Comparison of ENCODE assay signal across 30 mouse cellular contexts in genomic region chr13:51951506-51952038, GRCm38 (mm10).
DNase-seq lines count a peak whose midpoint lies in the region; ATAC-seq lines count a peak whose summit lies in the region.
"Had no signal": no experiment of that assay in that cellular context is flagged by ENCODE, and none has a peak within 500 bp of the region (broad histone marks: within the 10 kb centered on the region; RNA-seq: fewer than 3 reads in every experiment).

No protein-coding gene starts in this region.

- ATAC-seq in common myeloid progenitor, adult 5-6 weeks (replicated peaks; ENCODE audit: low read depth, poor library complexity, severe bottlenecking), result peak; percentile 69
- ATAC-seq: forebrain, embryonic 13.5 days; hindbrain, embryonic 16.5 days; intestine, embryonic 16.5 days; midbrain, embryonic 16.5 days had no signal

- H3K4me3 ChIP-seq in limb, embryonic 10.5 days, result no peak overlapping the region
- H3K4me3 ChIP-seq: erythroblast, embryonic 14.5 days; forebrain, embryonic 13.5 days; heart, embryonic 15.5 days; limb, embryonic 12.5 days; liver, embryonic 15.5 days; neural tube, embryonic 12.5 days had no signal

- H3K36me3 ChIP-seq in limb, embryonic 10.5 days, result no peaks in the 10 kb centered on the region
- H3K36me3 ChIP-seq: G1E; heart, embryonic 15.5 days; limb, embryonic 12.5 days; liver, embryonic 15.5 days; neural tube, embryonic 12.5 days had no signal

- H3K4me1 ChIP-seq in limb, embryonic 10.5 days, result peaks cover 44% of the 10 kb centered on the region
- H3K4me1 ChIP-seq: forebrain, embryonic 13.5 days had no signal

- H3K27ac ChIP-seq in limb, embryonic 10.5 days, result peak overlapping the region; percentile 36; the same call in 1 of the 2 replicates
- H3K27ac ChIP-seq: forebrain, embryonic 13.5 days; heart, embryonic 15.5 days; kidney, postnatal 0 days; limb, embryonic 12.5 days; liver, embryonic 15.5 days; neural tube, embryonic 12.5 days had no signal

- no peaks in the 10 kb centered on the region for H3K9me3 ChIP-seq in limb, embryonic 10.5 days (replicated peaks)
- H3K9me3 ChIP-seq: forebrain, embryonic 13.5 days; G1E; heart, embryonic 15.5 days; limb, embryonic 12.5 days; liver, embryonic 15.5 days; neural tube, embryonic 12.5 days had no signal

- 92% methylated on average over 7 of the region's 7 CpGs for WGBS in limb, embryonic 10.5 days

- peak; percentile 41 for DNase-seq in thymus, postnatal 0 days (ENCODE audit: low spot score)
- DNase-seq in thymus, postnatal 10 days (ENCODE audit: low spot score in 2 of 2), result no peak
- no peak for DNase-seq in limb, embryonic 10.5 days (ENCODE audit: low spot score)
- no peak for DNase-seq in embryo, embryonic 10.5 days (ENCODE audit: low spot score)
- no peak for DNase-seq in gastrocnemius, postnatal 10 days
- no peak for DNase-seq in left cerebral cortex, adult 8-10 months (ENCODE audit: low spot score in 2 of 2)
- DNase-seq: adrenal gland, postnatal 25 days; cerebellum, adult 11-12 months; cerebellum, adult 9-11 months; gastrocnemius, postnatal 36 days; heart, postnatal 36 days; kidney, adult 8-10 months; layer of hippocampus, adult 9-11 months; lung, embryonic 14.5 days; lung, postnatal 14 days; right cerebral cortex, adult 18-20 months; spleen, adult 18-20 months; thymus, postnatal 36 days had no signal

- H3K27me3 ChIP-seq in limb, embryonic 10.5 days (ENCODE audit: low read depth, poor library complexity, severe bottlenecking), result no peaks in the 10 kb centered on the region
- H3K27me3 ChIP-seq: forebrain, embryonic 13.5 days; heart, embryonic 15.5 days; neural tube, embryonic 12.5 days had no signal
